Mouse (Mus musculus): ENCODE results near the gene Slit3.

DNA sequence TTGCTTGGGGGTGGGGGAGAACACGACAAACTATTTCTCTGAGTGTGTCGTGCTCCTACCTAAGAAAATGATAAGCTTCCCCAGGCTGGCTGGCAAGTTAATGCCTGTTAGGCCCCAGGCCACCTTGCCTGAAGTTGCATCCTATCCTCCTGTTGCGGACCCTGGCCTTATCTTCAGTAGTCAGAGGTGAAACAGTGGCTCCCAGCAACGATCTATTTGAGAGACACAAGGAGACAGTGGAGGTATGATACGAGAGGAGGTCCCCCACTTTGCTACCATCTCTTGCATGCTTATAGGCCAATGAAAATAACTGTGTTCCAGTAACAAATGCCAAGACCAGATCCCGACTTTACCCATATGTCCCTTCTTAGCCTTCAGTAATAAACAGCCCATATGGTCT, 414.0 kb downstream of the Slit3 start:
- no peak for TF ChIP-seq CTCF (IDR thresholded peaks at IDR 0.05)
- no peak for TF ChIP-seq EP300 (IDR thresholded peaks at IDR 0.05)

All from lung, postnatal 0 days (tissue).